Mouse (Mus musculus) midbrain, postnatal 0 days (tissue): ENCODE results near the gene Sphk1. TPM values are rescaled to one million over a fixed set of nuclear protein-coding genes. Genes with fewer than 3 reads are reported as not detected.

ENCODE experiments used
- ATAC-seq: fragments of 200-750 bp; cut with Nextera tagmentation; 2 replicates; pipeline ENCODE4 v1.8.0; 2017; ENCODE audit warnings: moderate number of reproducible peaks, mild to moderate bottlenecking, moderate TSS enrichment, moderate library complexity; ENCODE audit not compliant: low FRiP score
- DNase-seq: peaks from one replicate; pipeline ENCODE4 v3.0.0-alpha.2; 2015; ENCODE audit warnings: low spot score
- H3K27ac ChIP-seq: fragments of 300-500 bp; sonication (generic); 2 replicates; pipeline ENCODE4 v1.5.1; 2014; ENCODE audit warnings: low read depth, mild to moderate bottlenecking, low read length, mixed read lengths
- H3K27me3 ChIP-seq: fragments of 300-500 bp; sonication (generic); 2 replicates; pipeline ENCODE4 v1.6.1; 2014; ENCODE audit warnings: low read length, control low read depth, mixed read lengths; ENCODE audit not compliant: insufficient read depth
- H3K36me3 ChIP-seq: fragments of 300-500 bp; sonication (generic); 2 replicates; pipeline ENCODE4 v1.6.1; 2014; ENCODE audit warnings: low read length, control low read depth, mixed read lengths; ENCODE audit not compliant: insufficient read depth
- H3K4me1 ChIP-seq: fragments of 300-500 bp; sonication (generic); 2 replicates; pipeline ENCODE4 v1.6.1; 2014; ENCODE audit warnings: mild to moderate bottlenecking, control low read depth, antibody characterized with exemption, low read length, mixed read lengths; ENCODE audit not compliant: insufficient read depth
- H3K4me2 ChIP-seq: fragments of 300-500 bp; sonication (generic); 2 replicates; pipeline ENCODE4 v1.6.1; 2014; ENCODE audit warnings: low read depth, mild to moderate bottlenecking, low read length, mixed read lengths; ENCODE audit not compliant: poor library complexity, severe bottlenecking
- H3K4me3 ChIP-seq: fragments of 300-500 bp; sonication (generic); 2 replicates; pipeline ENCODE4 v1.5.1; 2014; ENCODE audit warnings: low read depth, mild to moderate bottlenecking, low read length, moderate library complexity
- H3K9ac ChIP-seq: fragments of 300-500 bp; sonication (generic); replicated peaks from 2 replicates; pipeline ENCODE4 v1.6.1; 2014; ENCODE audit warnings: mild to moderate bottlenecking, low read length, moderate library complexity, mixed read lengths; ENCODE audit not compliant: poor library complexity, severe bottlenecking
- H3K9me3 ChIP-seq: fragments of 300-500 bp; sonication (generic); 2 replicates; pipeline ENCODE4 v1.6.1; 2016; ENCODE audit warnings: low read length, control low read depth
- CTCF ChIP-seq: IDR thresholded peaks from 2 replicates; pipeline ENCODE4 v1.5.1; 2016; ENCODE audit warnings: antibody characterized with exemption, mild to moderate bottlenecking
- WGBS: fragments of 180-500 bp; shearing (Covaris S2); extraction: QIAGEN DNeasy Blood & Tissue Kit; methylation state at CpG from one replicate; pipeline ENCODE4 v1.1.7; 2014; 5-methylcytosine and 5-hydroxymethylcytosine counted together
- polyA plus RNA-seq: library from polyadenylated mRNA; unstranded; fragments of >200 nt; fragmentation: Nextera tagmentation; extraction: Ambion mirVana; gene quantifications from 2 replicates; pipeline ENCODE4 v1.2.1, GENCODE M21; 2015
- total RNA-seq: library from RNA; depleted of rRNA; stranded (reverse); fragments of >200 nt; gene quantifications from 2 replicates; pipeline ENCODE4 v1.2.3, GENCODE M21; 2014

The Sphk1 gene
- total and polyA plus RNA-seq, 2 experiments from 2014 or later = 9.3 to 12.4 TPM

- no peak for ATAC-seq
- 81% methylated on average over 5 of the region's 5 CpGs for WGBS
- DNase-seq = no peak
- TF ChIP-seq CTCF = no peak
- Histone ChIP-seq H3K27ac (no peak overlapping the region), H3K9ac (no peak overlapping the region), H3K4me1 (0 out of 2 replicates have a peak, but pooled peaks cover 2% of the 10 kb centered on the region), H3K9me3 (no peaks in the 10 kb centered on the region), H3K4me3 (no peak overlapping the region), H3K36me3 (no peaks in the 10 kb centered on the region), H3K4me2 (no peak overlapping the region), H3K27me3 (no peaks in the 10 kb centered on the region)
Measured at GRCm38 (mm10) chr11:116493191-116493590, 37.5 kb upstream of the Sphk1 start.

- H3K4me1 ChIP-seq = 0 out of 2 replicates have a peak, but pooled peaks cover 2% of the 10 kb centered on the region
- 26% methylated on average over 4 of the region's 4 CpGs for WGBS
- H3K4me2 ChIP-seq = no peak within 1 kb of the TSS
- H3K36me3 ChIP-seq = no peaks in the 10 kb centered on the region
- H3K9me3 ChIP-seq = no peaks in the 10 kb centered on the region
- no peak within 1 kb of the TSS for H3K4me3 ChIP-seq
- H3K27ac ChIP-seq = no peak within 1 kb of the TSS
- ATAC-seq (no peak), DNase-seq (peak; percentile 58)
- no peaks in the 10 kb centered on the region for H3K27me3 ChIP-seq
- no peak within 1 kb of the TSS for H3K9ac ChIP-seq
- peak; percentile 66 for TF ChIP-seq CTCF
Measured at GRCm38 (mm10) chr11:116493795-116494252, 36.9 kb upstream of the Sphk1 start, which contains the start of gene Prpsap1. Prpsap1 (minus strand) TSS chr11:116494202.

- TF ChIP-seq CTCF = no peak
- ATAC-seq (no peak), DNase-seq (peak; percentile 61)
- Histone ChIP-seq H3K9ac (no peak overlapping the region), H3K4me2 (no peak overlapping the region), H3K9me3 (no peaks in the 10 kb centered on the region), H3K27ac (no peak overlapping the region), H3K4me3 (no peak overlapping the region), H3K36me3 (no peaks in the 10 kb centered on the region), H3K27me3 (no peaks in the 10 kb centered on the region), H3K4me1 (no peaks in the 10 kb centered on the region)
- WGBS = 44% methylated on average over 13 of the region's 13 CpGs
Measured at GRCm38 (mm10) chr11:116494474-116495174, 36.1 kb upstream of the Sphk1 start.

DNA sequence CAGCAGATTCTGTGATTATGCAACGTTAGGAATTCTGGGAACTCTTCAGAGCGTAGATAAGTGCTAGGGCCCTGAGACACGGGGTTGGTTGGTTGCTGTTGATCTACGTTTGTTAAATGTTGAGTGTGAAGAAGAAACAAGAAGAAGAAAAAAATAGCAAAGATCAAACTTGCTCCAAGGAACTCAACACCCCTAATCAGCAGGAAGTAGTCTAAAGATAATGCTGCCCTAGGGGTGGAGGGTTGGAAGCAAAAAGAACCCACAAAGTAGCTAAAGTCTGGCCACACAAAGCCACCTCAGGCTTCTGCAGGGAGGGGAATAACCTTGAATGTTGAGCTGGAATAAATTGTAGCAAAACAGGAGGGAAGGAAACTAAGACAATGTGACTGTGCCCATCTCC lies 33.4 kb upstream of the Sphk1 start:
- Histone ChIP-seq H3K4me2 (no peak overlapping the region), H3K4me1 (no peaks in the 10 kb centered on the region), H3K9ac (no peak overlapping the region), H3K36me3 (no peaks in the 10 kb centered on the region), H3K9me3 (no peaks in the 10 kb centered on the region), H3K27ac (no peak overlapping the region), H3K4me3 (no peak overlapping the region), H3K27me3 (no peaks in the 10 kb centered on the region)
- TF ChIP-seq CTCF = no peak
- 93% methylated on average over 4 of the region's 4 CpGs for whole genome bisulfite sequencing
- no peak for ATAC-seq
- no peak for DNase-seq

GRCm38 (mm10) chr11:116498596-116498995 lies 32.1 kb upstream of the Sphk1 start:
- Histone ChIP-seq H3K9ac (no peak overlapping the region), H3K4me1 (no peaks in the 10 kb centered on the region), H3K9me3 (no peaks in the 10 kb centered on the region), H3K27ac (no peak overlapping the region), H3K27me3 (no peaks in the 10 kb centered on the region), H3K36me3 (no peaks in the 10 kb centered on the region), H3K4me3 (peak overlapping the region; percentile 20; the same call in 1 of the 2 replicates), H3K4me2 (peak overlapping the region; percentile 33)
- ATAC-seq = no peak
- TF ChIP-seq CTCF = no peak
- WGBS = 26% methylated on average over 34 of the region's 34 CpGs
- DNase-seq = no peak

DNA sequence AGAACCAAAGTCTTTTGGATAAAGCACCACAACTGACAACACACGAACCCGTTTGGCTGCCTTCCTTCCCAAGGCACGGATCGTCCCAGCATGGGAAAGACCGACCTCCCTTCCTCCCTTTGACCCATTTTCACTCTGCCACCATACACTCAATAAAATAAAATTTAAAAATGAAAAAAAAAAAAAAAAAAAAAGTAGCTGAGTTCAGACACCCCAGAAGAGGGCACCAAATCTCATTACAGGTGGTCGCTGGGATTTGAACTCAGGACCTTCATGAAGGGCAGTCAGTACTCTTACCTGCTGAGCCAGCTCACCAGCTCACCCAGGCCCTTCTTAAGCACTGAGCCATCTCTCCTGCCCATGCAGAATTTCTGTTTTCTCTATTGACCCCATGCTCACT lies 31.7 kb upstream of the Sphk1 start:
- Histone ChIP-seq H3K27ac (no peak overlapping the region), H3K4me1 (no peaks in the 10 kb centered on the region), H3K4me3 (no peak overlapping the region; the same call in 1 of the 2 replicates), H3K36me3 (no peaks in the 10 kb centered on the region), H3K9me3 (no peaks in the 10 kb centered on the region), H3K27me3 (no peaks in the 10 kb centered on the region), H3K9ac (no peak overlapping the region), H3K4me2 (no peak overlapping the region)
- TF ChIP-seq CTCF = no peak
- no peak for ATAC-seq
- 49% methylated on average over 6 of the region's 6 CpGs for whole genome bisulfite sequencing
- no peak for DNase-seq
